Mouse (Mus musculus) lung, embryonic 15.5 days (tissue): Measurements from ENCODE around the gene Cda. TPM values are rescaled to one million over a fixed set of nuclear protein-coding genes. Genes with fewer than 3 reads are reported as not detected.

Source experiments
- ATAC-seq: fragments of 200-750 bp; cut with Nextera tagmentation; 2 replicates; pipeline ENCODE4 v1.8.0; 2017; ENCODE audit warnings: moderate number of reproducible peaks, borderline replicate concordance; ENCODE audit not compliant: low FRiP score, low TSS enrichment; ENCODE audit errors: extremely low read depth
- H3K27ac ChIP-seq: fragments of 300-500 bp; sonication (generic); 2 replicates; pipeline ENCODE4 v1.5.1; 2015; ENCODE audit warnings: moderate library complexity, mild to moderate bottlenecking, inconsistent platforms
- H3K27me3 ChIP-seq: fragments of 300-500 bp; sonication (generic); 2 replicates; pipeline ENCODE4 v1.6.1; 2015; ENCODE audit warnings: inconsistent platforms
- H3K36me3 ChIP-seq: fragments of 300-500 bp; sonication (generic); 2 replicates; pipeline ENCODE4 v1.6.1; 2015; ENCODE audit warnings: inconsistent platforms
- H3K4me1 ChIP-seq: fragments of 300-500 bp; sonication (generic); 2 replicates; pipeline ENCODE4 v1.6.1; 2015; ENCODE audit warnings: inconsistent platforms
- H3K4me2 ChIP-seq: fragments of 300-500 bp; sonication (generic); 2 replicates; pipeline ENCODE4 v1.6.1; 2015; ENCODE audit warnings: inconsistent platforms, mild to moderate bottlenecking, moderate library complexity
- H3K4me3 ChIP-seq: fragments of 300-500 bp; sonication (generic); 2 replicates; pipeline ENCODE4 v1.5.1; 2015; ENCODE audit warnings: mild to moderate bottlenecking, inconsistent platforms
- H3K9ac ChIP-seq: fragments of 300-500 bp; sonication (generic); 2 replicates; pipeline ENCODE4 v1.6.1; 2015; ENCODE audit warnings: inconsistent platforms
- H3K9me3 ChIP-seq: fragments of 300-500 bp; sonication (generic); 2 replicates; pipeline ENCODE4 v1.6.1; 2016; ENCODE audit warnings: inconsistent platforms
- WGBS: fragments of 180-500 bp; shearing (Covaris S2); methylation state at CpG from one replicate; pipeline ENCODE4 v1.1.7; 2015; 5-methylcytosine and 5-hydroxymethylcytosine counted together
- polyA plus RNA-seq: library from polyadenylated mRNA; unstranded; fragments of >200 nt; fragmentation: Nextera tagmentation; extraction: Ambion mirVana; gene quantifications from 2 replicates; pipeline ENCODE4 v1.2.1, GENCODE M21; 2015

The Cda gene
- polyA plus RNA-seq, 1 experiment from 2014 or later, result 22.9 TPM

GRCm38 (mm10) chr4:138395087-138395970 is 27.5 kb upstream of the Cda start:
- H3K36me3 ChIP-seq, result no peaks in the 10 kb centered on the region
- no peak overlapping the region for H3K27ac ChIP-seq
- ATAC-seq, result no peak
- peak overlapping the region; percentile 64 for H3K4me2 ChIP-seq
- under 1% methylated on average over 103 of the region's 103 CpGs for WGBS
- peak overlapping the region; percentile 35 for H3K4me3 ChIP-seq
- no peaks in the 10 kb centered on the region for H3K9me3 ChIP-seq
- H3K9ac ChIP-seq, result no peak overlapping the region
- H3K4me1 ChIP-seq, result peaks cover 18% of the 10 kb centered on the region
- peaks cover 79% of the 10 kb centered on the region for H3K27me3 ChIP-seq

GRCm38 (mm10) chr4:138393703-138394102 is 25.9 kb upstream of the Cda start:
- no peak for ATAC-seq
- Histone ChIP-seq H3K9me3 (no peaks in the 10 kb centered on the region), H3K27me3 (peaks cover 70% of the 10 kb centered on the region), H3K36me3 (no peaks in the 10 kb centered on the region), H3K27ac (no peak overlapping the region), H3K9ac (no peak overlapping the region), H3K4me3 (no peak overlapping the region), H3K4me2 (no peak overlapping the region), H3K4me1 (peaks cover 18% of the 10 kb centered on the region)
- 49% methylated on average over 7 of the region's 7 CpGs for WGBS

GRCm38 (mm10) chr4:138383789-138384188 is 16.0 kb upstream of the Cda start:
- Histone ChIP-seq H3K4me3 (no peak overlapping the region), H3K9ac (no peak overlapping the region), H3K27me3 (0 out of 2 replicates have a peak, but pooled peaks cover 9% of the 10 kb centered on the region), H3K4me2 (no peak overlapping the region), H3K36me3 (no peaks in the 10 kb centered on the region), H3K4me1 (no peaks in the 10 kb centered on the region), H3K27ac (no peak overlapping the region), H3K9me3 (no peaks in the 10 kb centered on the region)
- 45% methylated on average over 4 of the region's 4 CpGs for WGBS
- ATAC-seq, result no peak

DNA sequence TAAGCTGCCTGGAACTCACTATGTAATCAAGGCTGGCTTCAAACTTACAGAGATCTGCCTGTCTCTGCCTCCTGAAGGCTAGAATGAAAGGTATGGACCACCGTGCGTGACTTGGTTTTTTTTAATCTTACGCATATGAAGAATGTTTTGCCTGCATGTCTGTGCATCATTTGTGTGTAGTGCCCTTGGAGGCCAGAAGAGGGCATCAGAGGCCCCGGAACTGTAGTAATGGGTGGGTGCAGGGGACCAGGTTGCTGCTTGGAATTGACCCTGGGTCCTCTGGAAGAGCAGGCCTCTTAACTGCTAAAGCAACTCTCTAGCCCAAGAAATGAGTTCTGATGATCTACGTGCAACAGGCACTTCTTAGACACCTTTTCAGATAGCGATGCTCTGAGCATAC is 14.7 kb upstream of the Cda start:
- no peak overlapping the region for H3K4me2 ChIP-seq
- no peak overlapping the region for H3K4me3 ChIP-seq
- no peak overlapping the region for H3K9ac ChIP-seq
- no peaks in the 10 kb centered on the region for H3K4me1 ChIP-seq
- no peak for ATAC-seq
- no peak overlapping the region for H3K27ac ChIP-seq
- H3K27me3 ChIP-seq, result 0 out of 2 replicates have a peak, but pooled peaks cover 9% of the 10 kb centered on the region
- 67% methylated on average over 6 of the region's 6 CpGs for WGBS
- H3K9me3 ChIP-seq, result no peaks in the 10 kb centered on the region
- no peaks in the 10 kb centered on the region for H3K36me3 ChIP-seq

GRCm38 (mm10) chr4:138380132-138380689 is 12.4 kb upstream of the Cda start:
- Histone ChIP-seq H3K9me3 (no peaks in the 10 kb centered on the region), H3K4me2 (no peak overlapping the region), H3K27me3 (0 out of 2 replicates have a peak, but pooled peaks cover 9% of the 10 kb centered on the region), H3K27ac (no peak overlapping the region), H3K36me3 (no peaks in the 10 kb centered on the region), H3K4me3 (no peak overlapping the region), H3K9ac (no peak overlapping the region), H3K4me1 (no peaks in the 10 kb centered on the region)
- ATAC-seq, result no peak
- WGBS, result 45% methylated on average over 10 of the region's 10 CpGs

DNA sequence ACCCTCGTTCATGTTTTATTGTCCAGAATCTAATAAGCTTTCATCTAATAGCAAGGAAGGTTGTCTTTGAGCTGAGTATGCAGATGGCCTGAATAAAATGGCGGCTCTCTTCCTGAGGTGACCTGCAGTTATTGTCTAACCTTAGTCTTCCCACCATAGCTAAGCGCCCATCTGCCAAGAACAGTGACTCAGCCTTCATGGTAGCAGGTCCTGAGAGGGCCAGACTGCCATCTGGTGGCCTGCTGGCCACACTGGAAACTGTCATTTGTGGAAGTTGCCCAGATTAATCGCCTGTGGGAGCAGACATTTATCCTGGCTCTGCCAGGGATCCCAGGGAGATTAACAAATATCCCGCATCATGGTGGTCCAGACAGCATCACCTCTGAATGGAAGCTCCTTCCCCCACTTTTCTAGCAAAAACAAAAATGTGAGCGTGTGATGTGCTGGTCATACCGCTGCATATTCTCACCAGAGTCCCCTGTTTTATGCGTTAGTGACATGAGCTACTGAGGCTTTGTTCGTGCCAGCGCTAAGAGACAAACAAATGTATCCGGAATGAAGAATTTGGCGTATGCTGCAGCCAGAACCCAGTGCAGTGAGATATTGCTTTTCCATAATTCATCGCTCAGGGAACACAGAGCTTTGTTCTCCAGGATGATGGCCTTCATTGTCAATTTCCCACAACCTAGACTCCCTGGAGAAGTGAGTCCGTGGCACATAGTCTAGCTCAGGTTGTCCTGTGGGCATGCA is 11.5 kb upstream of the Cda start:
- Histone ChIP-seq H3K4me1 (no peaks in the 10 kb centered on the region), H3K9me3 (no peaks in the 10 kb centered on the region; the same call in 1 of the 2 replicates), H3K4me3 (no peak overlapping the region), H3K27me3 (0 out of 2 replicates have a peak, but pooled peaks cover 9% of the 10 kb centered on the region), H3K4me2 (no peak overlapping the region), H3K27ac (no peak overlapping the region), H3K36me3 (no peaks in the 10 kb centered on the region), H3K9ac (no peak overlapping the region)
- peak; percentile 59; the same call in 1 of the 2 replicates for ATAC-seq
- 47% methylated on average over 14 of the region's 14 CpGs for WGBS

GRCm38 (mm10) chr4:138377526-138377925 is 9.7 kb upstream of the Cda start:
- H3K4me1 ChIP-seq, result no peaks in the 10 kb centered on the region
- H3K36me3 ChIP-seq, result no peaks in the 10 kb centered on the region
- no peaks in the 10 kb centered on the region; the same call in 1 of the 2 replicates for H3K9me3 ChIP-seq
- no peak for ATAC-seq
- H3K27me3 ChIP-seq, result 0 out of 2 replicates have a peak, but pooled peaks cover 9% of the 10 kb centered on the region
- no peak overlapping the region for H3K4me3 ChIP-seq
- no peak overlapping the region for H3K4me2 ChIP-seq
- no peak overlapping the region for H3K9ac ChIP-seq
- WGBS, result 43% methylated on average over 6 of the region's 6 CpGs
- no peak overlapping the region for H3K27ac ChIP-seq

- Histone ChIP-seq H3K36me3 (no peaks in the 10 kb centered on the region), H3K4me1 (no peaks in the 10 kb centered on the region), H3K9ac (no peak overlapping the region), H3K9me3 (no peaks in the 10 kb centered on the region; the same call in 1 of the 2 replicates), H3K4me3 (no peak overlapping the region), H3K27me3 (0 out of 2 replicates have a peak, but pooled peaks cover 5% of the 10 kb centered on the region), H3K4me2 (no peak overlapping the region), H3K27ac (no peak overlapping the region)
- no peak for ATAC-seq
- WGBS, result 83% methylated on average over 3 of the region's 3 CpGs
These were observed 7.3 kb upstream of the Cda start for GRCm38 (mm10) chr4:138375117-138375516.

DNA sequence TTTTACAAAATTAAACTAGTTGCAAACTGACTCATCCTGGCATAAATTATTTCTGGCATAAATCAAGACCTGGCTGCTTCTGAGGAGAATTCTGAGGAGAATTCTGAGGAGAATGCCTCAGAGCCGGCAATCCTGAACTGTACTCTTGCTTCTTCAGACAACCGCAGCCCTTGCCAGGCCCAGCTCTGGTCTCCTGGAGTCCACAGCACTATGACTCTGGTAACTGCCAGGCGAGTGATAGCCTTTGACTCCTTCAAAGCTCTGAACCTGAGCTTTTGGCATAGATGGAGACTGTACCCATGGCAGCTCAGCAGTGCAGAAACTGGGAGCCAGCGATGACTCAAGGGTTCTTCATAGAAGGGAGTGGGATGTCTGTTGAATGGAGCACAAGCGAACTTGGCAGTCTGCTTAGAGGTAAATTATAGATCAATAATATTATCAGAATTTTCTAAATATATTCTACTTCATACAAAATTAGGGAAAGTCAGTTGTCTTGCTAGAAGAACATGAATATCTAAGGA is 3.3 kb upstream of the Cda start:
- no peak overlapping the region for H3K9ac ChIP-seq
- no peaks in the 10 kb centered on the region for H3K27me3 ChIP-seq
- H3K4me2 ChIP-seq, result no peak overlapping the region
- no peak overlapping the region for H3K4me3 ChIP-seq
- no peaks in the 10 kb centered on the region; the same call in 1 of the 2 replicates for H3K9me3 ChIP-seq
- H3K36me3 ChIP-seq, result no peaks in the 10 kb centered on the region
- no peak overlapping the region for H3K27ac ChIP-seq
- 75% methylated on average over 5 of the region's 5 CpGs for WGBS
- ATAC-seq, result no peak
- H3K4me1 ChIP-seq, result peaks cover 16% of the 10 kb centered on the region

- Histone ChIP-seq H3K27ac (peak overlapping the region; percentile 84), H3K4me2 (peak overlapping the region; percentile 77), H3K4me1 (peaks cover 16% of the 10 kb centered on the region), H3K36me3 (no peaks in the 10 kb centered on the region), H3K9ac (no peak overlapping the region), H3K9me3 (no peaks in the 10 kb centered on the region), H3K27me3 (no peaks in the 10 kb centered on the region), H3K4me3 (no peak overlapping the region)
- 64% methylated on average over 12 of the region's 12 CpGs for WGBS
- ATAC-seq, result no peak
These were observed 887 bp upstream of the Cda start for GRCm38 (mm10) chr4:138368498-138369260.

GRCm38 (mm10) chr4:138366561-138366960 is 1.2 kb downstream of the Cda start:
- no peak overlapping the region for H3K27ac ChIP-seq
- no peaks in the 10 kb centered on the region for H3K27me3 ChIP-seq
- H3K4me2 ChIP-seq, result no peak overlapping the region; the same call in 1 of the 2 replicates
- no peaks in the 10 kb centered on the region for H3K9me3 ChIP-seq
- no peak for ATAC-seq
- H3K36me3 ChIP-seq, result no peaks in the 10 kb centered on the region
- H3K4me1 ChIP-seq, result peaks cover 16% of the 10 kb centered on the region
- no peak overlapping the region for H3K9ac ChIP-seq
- H3K4me3 ChIP-seq, result no peak overlapping the region
- WGBS, result 67% methylated on average over 2 of the region's 2 CpGs
